In the genomic region with DNA sequence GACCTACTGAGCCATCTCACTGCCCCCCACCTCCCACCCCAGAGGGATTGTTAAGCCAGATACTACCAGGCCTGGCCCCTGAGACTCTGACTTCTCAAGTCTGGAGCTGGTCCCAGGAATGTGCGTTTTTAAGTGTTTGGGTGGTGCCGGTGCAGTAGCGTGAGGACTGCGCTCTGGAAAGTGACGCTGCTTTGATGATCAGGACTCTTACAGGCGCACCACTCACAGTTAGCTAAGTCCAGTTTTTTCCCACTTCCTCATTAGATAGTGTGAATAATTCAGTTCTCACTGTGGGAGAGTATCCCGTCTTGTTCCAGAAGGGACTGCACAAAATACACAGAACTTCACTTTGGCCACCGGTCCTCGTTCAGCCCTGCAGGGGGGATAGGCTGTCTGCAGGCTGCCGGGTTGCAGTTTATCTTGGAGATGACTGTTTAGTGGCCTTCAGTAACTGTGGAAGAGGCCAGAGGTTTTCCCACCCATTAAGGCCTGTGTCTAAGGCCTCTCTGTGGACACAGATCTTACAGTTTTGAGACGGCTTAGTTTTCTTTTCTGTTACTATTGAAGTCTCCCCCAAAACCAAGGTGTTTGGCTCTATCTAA, we compare ENCODE assay signal across 12 mouse cellular contexts.
DNase-seq lines count a peak whose midpoint lies in the region; ATAC-seq lines count a peak whose summit lies in the region.
"Had no signal": no experiment of that assay in that cellular context is flagged by ENCODE, and none has a peak within 500 bp of the region (broad histone marks: within the 10 kb centered on the region; RNA-seq: fewer than 3 reads in every experiment).

No protein-coding gene starts in this region.

- peak overlapping the region; percentile 63 for H3K27ac ChIP-seq in heart, embryonic 11.5 days (ENCODE audit: low read depth, low read length)
- H3K27ac ChIP-seq in limb, embryonic 15.5 days = 0 out of 2 replicates have a peak overlapping the region, but pooled peaks have one; percentile 47
- H3K27ac ChIP-seq: hindbrain, embryonic 14.5 days had no signal

- H3K4me2 ChIP-seq in heart, embryonic 11.5 days = peak overlapping the region; percentile 20
- no peak overlapping the region for H3K4me2 ChIP-seq in limb, embryonic 15.5 days
- H3K4me2 ChIP-seq: embryonic facial prominence, embryonic 13.5 days; hindbrain, embryonic 14.5 days had no signal

- DNase-seq in heart, postnatal 36 days = no peak
- peak; percentile 18 for DNase-seq in retina, embryonic 14.5 days (ENCODE audit: low spot score)
- DNase-seq in retina, postnatal 1 day = no peak
- DNase-seq in frontal cortex, postnatal 14 days (ENCODE audit: low spot score in 2 of 2) = no peak
- DNase-seq in cerebellum, adult 9-10 months = no peak
- DNase-seq: cerebellum, adult 11-12 months; kidney, postnatal 36 days; liver, postnatal 0 days had no signal

- intact Hi-C loops in heart, postnatal 36 days (cut with DNase I) = no loop called here

- ATAC-seq in heart, embryonic 11.5 days (replicated peaks; ENCODE audit: insufficient number of reproducible peaks, low FRiP score, low TSS enrichment) = no peak
- ATAC-seq in limb, embryonic 15.5 days (ENCODE audit: insufficient number of reproducible peaks, low FRiP score, low TSS enrichment, low read depth) = no peak
- ATAC-seq: liver, postnatal 0 days had no signal

- H3K27me3 ChIP-seq in heart, embryonic 11.5 days (ENCODE audit: control insufficient read depth, insufficient read depth, low read length) = no peaks in the 10 kb centered on the region
- H3K27me3 ChIP-seq in limb, embryonic 15.5 days = no peaks in the 10 kb centered on the region
- H3K27me3 ChIP-seq: embryonic facial prominence, embryonic 13.5 days had no signal

- H3K4me1 ChIP-seq in heart, embryonic 11.5 days (ENCODE audit: control insufficient read depth, insufficient read depth, low read length) = peaks cover 38% of the 10 kb centered on the region
- H3K4me1 ChIP-seq in limb, embryonic 15.5 days = peaks cover 42% of the 10 kb centered on the region

- no peak overlapping the region for H3K4me3 ChIP-seq in heart, embryonic 11.5 days (ENCODE audit: low read depth, low read length)
- H3K4me3 ChIP-seq in limb, embryonic 15.5 days = no peak overlapping the region
- H3K4me3 ChIP-seq: embryonic facial prominence, embryonic 13.5 days had no signal

- H3K9ac ChIP-seq in heart, embryonic 11.5 days (ENCODE audit: low read depth, low read length) = peak overlapping the region; percentile 36; the same call in 1 of the 2 replicates
- no peak overlapping the region for H3K9ac ChIP-seq in limb, embryonic 15.5 days
- H3K9ac ChIP-seq: embryonic facial prominence, embryonic 13.5 days; hindbrain, embryonic 14.5 days; liver, postnatal 0 days had no signal

- H3K9me3 ChIP-seq in heart, embryonic 11.5 days (replicated peaks; ENCODE audit: control insufficient read depth, low read length) = no peaks in the 10 kb centered on the region
- no peaks in the 10 kb centered on the region for H3K9me3 ChIP-seq in limb, embryonic 15.5 days

- peaks cover 13% of the 10 kb centered on the region for H3K36me3 ChIP-seq in heart, embryonic 11.5 days (ENCODE audit: control insufficient read depth, insufficient read depth, low read length)
- H3K36me3 ChIP-seq in limb, embryonic 15.5 days = peaks cover 23% of the 10 kb centered on the region

- WGBS in heart, embryonic 11.5 days (ENCODE audit: insufficient replicate concordance) = 21% methylated on average over 11 of the region's 11 CpGs
- WGBS in limb, embryonic 15.5 days = 38% methylated on average over 11 of the region's 11 CpGs
